Mouse (Mus musculus): ENCODE results near the gene Ush1g. TPM values are rescaled to one million over a fixed set of nuclear protein-coding genes. Genes with fewer than 3 reads are reported as not detected.
A peak's percentile ranks its signal among the peaks of the same experiment; 100 is the strongest.

Gene Ush1g
- total RNA-seq, 1 experiment from 2014 or later, result not detected

DNA sequence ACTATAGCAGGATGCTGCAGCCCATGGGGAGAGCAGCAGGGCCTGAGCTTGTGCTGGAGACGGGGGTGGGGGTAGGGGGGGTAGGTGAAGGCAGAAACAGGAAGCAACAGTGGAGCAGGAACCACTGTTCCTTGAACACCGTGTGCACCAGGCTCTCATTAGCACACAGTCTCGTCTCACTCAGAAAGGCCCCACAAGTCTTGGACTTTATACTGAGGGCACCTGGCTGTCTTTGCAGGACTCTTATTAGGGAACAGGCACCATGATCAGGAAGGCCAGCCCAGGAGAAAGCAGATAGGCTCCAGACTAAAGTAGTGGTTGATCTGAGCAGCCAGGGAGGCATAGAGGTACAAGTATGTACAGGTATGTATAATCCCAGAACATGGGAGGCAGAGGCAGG, 15.5 kb upstream of the Ush1g start:
- no peak for ATAC-seq (replicated peaks; ENCODE audit: insufficient number of reproducible peaks, low FRiP score, low TSS enrichment, poor library complexity, severe bottlenecking)

DNA sequence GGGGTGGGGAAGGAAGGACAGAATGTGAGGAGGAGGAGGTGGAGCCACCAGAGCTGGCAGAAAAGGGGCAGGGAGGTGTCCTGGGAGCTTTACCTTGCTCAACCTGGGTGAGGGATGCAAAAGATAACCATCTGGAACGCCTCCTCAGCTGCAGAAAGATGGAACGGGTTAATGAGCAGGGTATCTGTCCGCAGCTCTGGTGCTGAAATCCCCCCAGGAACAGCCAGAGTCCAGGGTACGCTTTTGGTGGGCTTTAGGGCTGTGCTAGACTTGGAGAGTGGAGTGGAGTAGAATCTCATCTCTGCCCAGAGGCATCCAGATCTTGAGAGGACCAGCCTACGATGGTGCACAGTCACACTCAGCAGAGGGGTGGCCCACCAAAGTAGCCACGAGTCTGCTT, 14.3 kb upstream of the Ush1g start:
- ATAC-seq (replicated peaks; ENCODE audit: insufficient number of reproducible peaks, low FRiP score, low TSS enrichment, poor library complexity, severe bottlenecking), result no peak

DNA sequence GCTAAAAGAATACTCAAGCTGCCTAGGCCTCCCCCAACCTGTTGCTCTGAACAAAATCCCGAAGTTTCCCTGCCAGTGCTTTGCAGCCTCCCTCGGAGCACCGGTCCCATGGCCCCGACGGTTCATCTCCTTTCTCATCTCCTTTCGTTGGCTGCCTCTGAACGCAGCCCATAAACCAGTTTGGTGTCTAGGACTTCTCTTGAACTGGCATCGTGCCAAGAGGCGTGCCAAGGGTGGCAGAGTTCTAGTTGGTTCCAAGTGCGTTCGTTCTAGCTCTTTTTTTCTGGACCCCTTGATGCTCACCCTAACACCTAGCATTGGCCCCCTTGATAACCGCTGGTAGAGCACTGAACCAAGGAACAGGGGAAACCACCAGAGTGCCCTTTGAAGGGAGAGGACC, 13.4 kb upstream of the Ush1g start:
- ATAC-seq (replicated peaks; ENCODE audit: insufficient number of reproducible peaks, low FRiP score, low TSS enrichment, poor library complexity, severe bottlenecking), result no peak

DNA sequence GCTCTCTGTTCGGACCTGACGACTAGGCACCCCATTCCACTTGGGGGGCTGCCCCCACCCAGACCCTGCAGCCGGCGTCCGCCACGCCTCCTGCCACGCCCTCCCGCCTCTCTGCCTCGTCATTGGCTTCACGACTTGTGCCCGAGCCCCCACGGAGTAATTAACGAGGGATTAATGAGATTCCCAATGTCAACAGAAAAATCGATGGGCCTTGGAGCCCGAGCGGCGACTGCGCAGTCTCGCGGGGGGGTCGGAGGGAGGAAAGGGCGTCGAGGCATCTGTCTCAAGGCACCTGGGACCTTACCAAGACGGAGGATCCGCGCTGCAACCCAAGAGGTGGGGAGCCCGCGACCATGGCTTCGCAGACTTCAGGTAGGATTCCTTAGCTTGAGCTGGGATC, 12.7 kb upstream of the Ush1g start, which contains the start of gene Otop3:
TSS of gene Otop3 (plus strand) at position 201 of the 400 bp plus-strand sequence.
- ATAC-seq (replicated peaks; ENCODE audit: insufficient number of reproducible peaks, low FRiP score, low TSS enrichment, poor library complexity, severe bottlenecking), result no peak

DNA sequence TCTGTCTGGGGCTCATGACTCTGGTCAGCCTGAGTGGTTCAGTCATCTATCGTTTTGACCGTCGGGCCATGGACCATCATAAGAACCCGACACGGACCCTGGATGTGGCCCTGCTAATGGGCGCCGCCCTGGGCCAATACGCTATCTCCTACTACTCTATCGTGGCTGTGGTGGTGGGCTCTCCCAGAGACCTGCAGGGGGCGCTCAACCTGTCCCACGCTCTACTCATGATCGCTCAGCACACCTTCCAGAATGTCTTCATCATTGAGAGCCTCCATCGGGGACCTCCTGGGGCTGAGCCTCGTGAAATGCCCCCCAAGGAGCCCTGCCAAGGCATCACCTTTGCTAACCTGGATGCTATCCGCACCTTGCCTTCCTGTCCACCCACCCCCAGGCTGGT, 7.5 kb upstream of the Ush1g start:
- no peak for ATAC-seq (replicated peaks; ENCODE audit: insufficient number of reproducible peaks, low FRiP score, low TSS enrichment, poor library complexity, severe bottlenecking)

DNA sequence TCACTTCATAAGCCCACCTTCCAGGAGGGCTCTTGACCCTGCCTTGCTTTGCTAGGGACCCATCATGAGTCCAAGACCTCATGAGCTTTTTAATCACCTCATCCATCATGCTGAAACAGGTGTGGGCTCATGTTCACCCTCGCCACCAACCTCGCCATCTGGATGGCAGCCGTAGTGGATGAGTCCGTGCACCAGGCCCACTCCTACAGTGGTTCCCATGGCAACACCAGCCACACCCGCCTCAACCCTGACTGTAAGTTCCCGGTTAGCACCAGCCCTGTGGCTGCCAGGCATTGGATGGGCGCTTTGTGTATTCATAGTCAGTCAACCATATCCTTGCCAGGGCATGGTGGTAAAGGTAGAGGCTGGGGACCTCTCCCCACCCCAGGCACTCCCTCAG, 4.9 kb upstream of the Ush1g start:
- ATAC-seq (replicated peaks; ENCODE audit: insufficient number of reproducible peaks, low FRiP score, low TSS enrichment, poor library complexity, severe bottlenecking), result no peak

DNA sequence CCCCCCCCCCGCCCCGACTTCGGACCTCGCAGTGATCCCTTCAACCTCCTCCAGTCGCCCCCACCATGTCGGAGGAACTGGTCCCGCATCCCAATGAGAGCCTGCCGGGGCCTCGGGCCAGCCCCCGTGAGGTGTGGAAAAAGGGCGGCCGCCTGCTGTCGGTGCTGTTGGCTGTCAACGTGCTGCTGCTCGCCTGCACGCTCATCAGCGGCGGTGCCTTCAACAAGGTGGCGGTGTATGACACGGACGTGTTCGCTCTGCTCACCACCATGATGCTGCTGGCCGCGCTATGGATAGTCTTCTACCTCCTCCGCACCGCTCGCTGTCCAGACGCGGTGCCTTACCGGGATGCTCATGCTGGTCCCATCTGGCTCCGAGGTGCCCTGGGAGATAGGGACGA, 1.5 kb upstream of the Ush1g start:
- ATAC-seq (replicated peaks; ENCODE audit: insufficient number of reproducible peaks, low FRiP score, low TSS enrichment, poor library complexity, severe bottlenecking), result no peak

DNA sequence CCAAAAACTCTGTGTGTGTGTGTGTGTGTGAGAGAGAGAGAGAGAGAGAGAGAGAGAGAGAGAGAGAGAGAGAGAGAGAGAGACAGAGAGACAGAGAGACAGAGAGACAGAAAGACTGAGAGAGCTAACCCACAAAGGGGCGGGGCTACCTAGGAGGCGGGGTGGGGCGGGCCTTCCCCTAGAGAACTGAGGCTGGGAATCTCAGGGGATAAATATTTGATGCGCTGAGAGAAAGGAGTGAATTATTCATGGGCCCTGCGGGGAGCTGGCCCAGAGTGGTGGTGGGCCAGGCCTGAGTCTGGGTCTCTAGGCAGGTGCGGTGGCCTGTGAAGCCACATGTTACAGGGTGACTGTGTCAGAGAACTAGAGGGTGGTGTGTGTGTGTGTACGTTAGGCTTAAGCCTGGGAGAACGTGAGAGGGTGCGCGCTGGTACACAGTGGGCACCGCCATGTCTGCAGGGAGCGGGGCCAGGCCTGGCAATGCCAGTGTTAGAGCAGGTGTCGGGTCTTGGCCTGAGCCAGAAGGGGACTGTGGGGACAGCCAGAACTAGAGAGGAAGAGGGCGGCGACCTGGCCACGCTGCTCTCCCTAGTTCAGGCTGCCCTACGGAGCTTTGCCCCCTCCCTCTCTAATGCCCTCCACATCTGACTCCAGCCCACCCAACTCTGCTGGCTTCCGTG, 2.0 kb downstream of the Ush1g start:
- ATAC-seq (replicated peaks; ENCODE audit: insufficient number of reproducible peaks, low FRiP score, low TSS enrichment, poor library complexity, severe bottlenecking), result no peak

DNA sequence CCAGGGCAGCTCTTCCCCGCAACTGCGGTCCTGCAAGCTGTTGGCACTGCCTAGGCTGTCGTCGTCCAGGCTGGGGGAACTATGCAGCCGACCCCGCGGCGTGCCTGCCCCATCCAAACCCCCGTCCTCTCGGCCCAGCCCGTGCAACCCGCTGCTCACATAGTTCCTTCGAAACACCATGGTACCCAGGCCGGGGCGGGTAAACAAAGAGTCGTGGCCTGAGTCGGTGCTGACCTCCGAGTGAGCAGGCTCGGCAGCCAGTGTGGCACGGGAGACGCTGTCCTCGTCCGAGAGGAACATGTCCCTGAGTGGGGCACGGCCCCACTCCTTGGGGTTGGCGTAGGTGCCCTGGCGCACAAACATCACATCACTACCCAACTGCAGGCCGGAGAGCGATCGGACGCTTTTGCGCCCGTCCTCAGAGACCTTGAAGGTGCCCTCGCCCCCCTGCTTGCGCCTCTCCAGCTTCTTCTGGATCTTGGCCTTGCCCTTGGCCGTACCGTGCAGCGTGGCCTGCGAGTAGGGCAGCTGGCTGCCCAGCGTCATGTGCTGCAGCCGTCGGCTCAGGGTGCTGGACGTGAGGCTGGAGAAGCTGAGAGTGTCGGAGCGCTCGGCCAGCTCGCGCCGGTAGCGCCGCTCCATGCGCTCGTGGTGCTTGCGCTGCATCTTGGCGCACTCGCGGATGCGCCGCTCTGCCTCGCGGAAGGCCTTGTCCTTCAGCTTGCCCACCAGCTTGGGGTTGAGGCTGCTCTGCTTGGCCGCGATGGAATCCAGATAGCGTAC, 3.4 kb downstream of the Ush1g start:
- no peak for ATAC-seq (replicated peaks; ENCODE audit: insufficient number of reproducible peaks, low FRiP score, low TSS enrichment, poor library complexity, severe bottlenecking)

DNA sequence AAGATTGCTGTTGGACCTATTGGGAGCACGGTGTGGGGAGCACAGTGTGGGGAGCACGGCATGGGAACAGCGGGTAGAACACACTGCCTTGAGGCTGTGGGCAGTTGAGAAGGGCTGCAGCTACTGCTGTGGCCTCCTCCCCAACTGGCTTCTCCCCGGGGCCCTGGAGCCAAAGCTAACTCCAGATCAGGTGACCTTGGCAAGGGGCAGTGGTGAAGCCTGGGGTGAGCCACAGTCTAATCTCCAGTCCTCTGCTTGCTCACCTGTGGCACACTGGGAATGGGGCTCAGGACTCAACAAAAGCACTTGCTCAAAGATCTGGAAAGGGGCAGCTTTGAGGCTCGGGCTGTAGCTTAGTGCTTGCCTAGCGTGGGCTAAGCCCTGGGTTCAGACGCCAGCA, 4.6 kb downstream of the Ush1g start:
- ATAC-seq (replicated peaks; ENCODE audit: insufficient number of reproducible peaks, low FRiP score, low TSS enrichment, poor library complexity, severe bottlenecking), result no peak

DNA sequence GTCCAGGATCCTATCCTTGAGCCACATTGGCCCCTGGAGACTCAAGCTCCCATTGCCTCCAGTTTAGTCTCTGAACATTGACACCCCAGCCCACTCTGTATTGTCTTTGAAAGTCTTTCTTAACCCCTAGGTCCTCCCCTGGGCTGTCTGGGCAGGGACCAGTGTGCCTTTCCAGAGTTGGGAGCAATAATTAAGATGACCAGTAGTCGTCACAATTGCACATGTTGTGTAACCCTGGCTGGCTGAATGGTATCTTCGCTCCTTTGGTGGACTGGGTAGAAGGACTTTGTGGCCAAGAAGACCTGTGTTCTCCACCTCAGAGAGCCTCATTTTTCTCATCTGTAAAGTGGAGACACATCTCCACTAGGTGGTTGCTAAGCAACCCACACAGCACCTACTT, 7.6 kb downstream of the Ush1g start:
- no peak for ATAC-seq (replicated peaks; ENCODE audit: insufficient number of reproducible peaks, low FRiP score, low TSS enrichment, poor library complexity, severe bottlenecking)

DNA sequence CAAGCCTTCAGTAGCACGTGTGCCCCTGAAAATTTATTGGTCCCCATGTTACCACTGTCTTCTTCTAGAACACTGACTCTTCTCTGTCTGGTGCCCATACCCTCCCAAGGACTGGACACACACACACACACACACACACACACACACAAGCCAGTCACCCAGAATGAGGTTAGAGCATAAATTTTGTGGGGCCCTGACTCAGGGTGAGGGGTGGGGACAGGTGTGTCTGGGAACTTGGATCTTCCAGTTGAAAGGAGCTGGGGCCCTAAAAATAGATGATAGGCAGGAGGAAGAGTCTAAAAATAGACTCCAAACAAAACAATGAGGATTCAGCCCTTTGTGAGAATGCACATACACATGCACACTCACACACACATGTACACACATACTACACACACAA, 13.1 kb downstream of the Ush1g start:
- ATAC-seq (replicated peaks; ENCODE audit: insufficient number of reproducible peaks, low FRiP score, low TSS enrichment, poor library complexity, severe bottlenecking), result no peak

DNA sequence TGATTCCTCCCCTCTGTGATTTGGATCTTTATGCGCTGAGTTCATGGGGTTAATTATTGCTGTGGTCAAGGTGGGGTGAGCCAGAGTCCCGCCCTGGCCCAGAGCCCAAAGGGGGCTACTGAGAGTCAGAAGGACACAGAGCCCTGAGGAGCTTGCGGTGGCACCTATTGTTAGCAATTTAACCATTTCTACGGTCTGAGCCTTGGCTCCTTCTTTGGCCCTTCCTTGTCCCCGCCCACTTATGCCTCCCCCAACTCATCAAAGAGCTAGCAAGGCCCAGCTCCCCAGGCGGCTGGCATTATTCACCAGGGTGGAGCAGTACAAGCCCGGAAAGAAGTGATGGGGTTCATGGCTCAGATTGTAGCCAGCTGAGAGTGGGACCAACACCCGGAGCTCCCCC, 15.0 kb downstream of the Ush1g start, which contains the start of gene Otop2:
TSS of gene Otop2 (plus strand) at position 301 of the 400 bp plus-strand sequence.
- no peak for ATAC-seq (replicated peaks; ENCODE audit: insufficient number of reproducible peaks, low FRiP score, low TSS enrichment, poor library complexity, severe bottlenecking)

DNA sequence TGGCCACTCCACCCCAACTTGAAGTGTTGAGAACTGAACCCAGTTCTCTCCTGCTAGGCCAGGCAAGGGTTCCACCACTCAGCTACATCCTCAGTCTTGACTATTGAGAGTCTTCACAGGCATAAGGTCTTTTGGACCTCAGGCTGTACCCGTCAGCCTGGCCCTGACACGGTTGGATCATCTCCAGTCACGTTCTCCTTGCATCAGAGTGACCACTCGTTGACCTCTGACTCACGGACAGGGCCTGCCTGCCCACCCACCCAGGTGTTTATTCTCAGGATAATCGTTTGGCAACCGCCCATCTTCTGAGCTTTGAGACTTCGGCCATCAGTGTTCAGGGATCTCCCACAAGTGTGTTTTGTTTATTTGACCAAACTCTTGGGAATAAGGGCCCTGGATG, 18.7 kb downstream of the Ush1g start:
- no peak for ATAC-seq (replicated peaks; ENCODE audit: insufficient number of reproducible peaks, low FRiP score, low TSS enrichment, poor library complexity, severe bottlenecking)

DNA sequence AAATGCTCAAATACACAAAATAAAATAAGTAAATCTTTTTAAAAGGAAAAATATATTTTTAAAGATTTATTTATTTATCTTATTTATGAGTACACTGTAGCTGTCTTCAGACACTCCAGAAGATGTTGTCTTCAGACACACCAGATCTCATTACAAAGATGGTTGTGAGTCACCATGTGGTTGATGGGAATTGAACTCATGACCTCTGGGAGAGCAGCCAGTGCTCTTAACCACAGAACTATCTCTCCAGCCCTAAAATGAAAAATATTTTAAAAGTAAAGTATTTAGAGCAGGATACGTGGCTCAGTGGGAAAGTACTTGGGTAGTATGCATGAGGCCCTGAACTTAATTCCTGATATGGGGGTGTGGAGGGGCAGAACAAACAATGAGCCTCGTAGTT, 20.5 kb downstream of the Ush1g start:
- ATAC-seq (replicated peaks; ENCODE audit: insufficient number of reproducible peaks, low FRiP score, low TSS enrichment, poor library complexity, severe bottlenecking), result no peak

DNA sequence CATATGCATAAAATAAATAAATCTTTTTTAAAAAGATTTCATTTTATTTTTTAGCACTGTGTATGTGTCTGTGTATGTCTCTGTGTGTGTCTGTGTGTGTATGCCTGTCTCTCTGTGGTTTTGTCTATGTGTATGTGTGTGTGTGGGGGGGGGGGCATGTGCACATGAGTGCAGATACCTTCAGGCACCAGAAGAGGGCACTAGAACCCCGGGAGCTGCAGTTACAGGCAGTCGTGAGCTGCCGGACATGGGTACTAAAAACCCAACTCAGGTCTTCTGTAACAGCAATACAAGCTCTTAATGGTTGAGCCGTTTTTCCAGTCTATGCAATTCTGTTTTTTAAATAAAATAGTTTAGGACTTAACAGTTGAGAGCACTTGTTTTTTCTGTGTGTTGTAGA, 21.1 kb downstream of the Ush1g start:
- ATAC-seq (replicated peaks; ENCODE audit: insufficient number of reproducible peaks, low FRiP score, low TSS enrichment, poor library complexity, severe bottlenecking), result no peak

DNA sequence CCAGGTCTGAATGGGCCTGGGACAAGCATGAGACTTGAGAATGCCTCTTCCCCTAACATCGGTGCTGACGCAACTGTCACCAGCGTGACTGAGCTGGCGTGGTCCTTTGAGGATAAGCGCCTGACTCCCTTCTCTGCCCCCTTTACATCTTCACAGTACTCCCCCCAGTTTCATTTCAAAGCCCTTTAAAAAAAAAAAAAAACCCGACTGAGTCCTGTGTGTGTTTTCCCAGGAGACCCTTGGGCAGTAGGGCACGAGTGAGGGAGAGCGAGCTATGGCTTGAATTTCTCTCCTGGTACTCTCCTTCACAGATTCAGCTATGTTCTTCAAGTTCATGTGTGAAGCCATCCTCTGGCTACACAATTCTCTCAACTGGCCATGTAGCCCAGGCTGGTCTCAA, 23.7 kb downstream of the Ush1g start:
- no peak for ATAC-seq (replicated peaks; ENCODE audit: insufficient number of reproducible peaks, low FRiP score, low TSS enrichment, poor library complexity, severe bottlenecking)

DNA sequence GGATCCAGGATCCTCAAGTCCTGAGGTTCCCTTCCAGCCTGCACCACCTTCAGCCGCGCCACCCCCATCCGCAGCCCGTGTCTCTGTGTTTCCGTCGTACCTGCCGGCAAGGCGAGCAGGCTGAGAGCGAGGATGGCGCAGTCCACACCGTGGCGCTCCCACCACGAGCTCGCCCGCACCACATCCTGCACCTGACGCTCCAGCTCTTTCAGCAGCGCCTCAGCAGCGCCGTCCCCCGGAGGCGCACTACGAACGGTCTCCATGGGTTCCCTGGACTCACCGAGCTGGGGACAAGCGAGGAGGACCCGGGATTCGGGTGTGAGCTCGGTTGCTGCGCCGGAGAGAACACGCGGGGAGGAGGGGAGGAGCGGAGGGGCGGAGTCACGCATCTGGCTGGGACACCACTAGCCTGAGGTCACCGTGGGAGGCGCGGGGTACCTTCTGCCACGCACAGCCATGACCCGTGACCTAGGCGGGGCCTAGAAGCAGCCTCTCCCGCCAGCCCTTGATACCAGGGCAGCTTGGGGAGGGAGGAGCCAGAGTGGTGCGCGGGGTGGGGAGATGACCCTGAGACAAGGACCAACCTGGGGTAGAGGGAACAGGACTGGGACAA, 24.5 kb downstream of the Ush1g start, which contains the start of gene Fads6:
TSS of gene Fads6 (minus strand) at position 450 of the 613 bp plus-strand sequence.
- peak; percentile 38 for ATAC-seq (replicated peaks; ENCODE audit: insufficient number of reproducible peaks, low FRiP score, low TSS enrichment, poor library complexity, severe bottlenecking)

DNA sequence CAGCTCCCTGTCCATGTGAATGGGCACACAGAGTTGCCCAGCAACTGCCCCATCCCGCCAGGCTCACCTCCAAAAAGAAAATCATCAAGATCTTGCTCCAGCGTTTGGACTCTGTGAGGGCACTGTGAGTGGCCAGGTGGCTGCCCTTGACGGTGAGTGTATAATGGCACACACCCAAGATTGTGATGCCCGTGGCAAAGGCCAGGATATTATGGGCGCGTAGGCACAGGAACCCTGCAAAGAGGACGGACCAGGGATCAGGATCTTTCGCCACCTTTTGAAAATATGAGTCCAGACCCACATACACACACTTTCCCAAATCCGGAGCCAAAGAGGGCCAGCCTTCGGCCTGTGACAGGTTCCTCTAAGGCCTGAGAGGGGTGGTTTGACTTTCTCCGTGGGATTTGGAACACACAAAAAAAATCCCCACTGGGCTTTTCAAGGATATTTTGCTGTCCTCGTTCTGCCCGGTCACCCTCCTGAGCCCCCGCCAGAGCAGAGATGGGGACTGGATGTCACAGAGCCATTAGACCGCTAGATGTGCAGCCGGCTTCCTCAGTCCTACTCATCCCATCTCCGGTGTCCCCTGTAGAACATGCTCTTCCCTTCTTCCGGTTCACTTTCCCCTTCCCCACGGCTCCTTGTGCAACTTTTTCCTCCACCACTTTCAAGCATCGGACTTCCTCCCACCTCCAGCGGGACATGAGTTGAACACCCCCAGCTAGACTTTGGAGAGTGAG, 25.2 kb downstream of the Ush1g start:
- ATAC-seq (replicated peaks; ENCODE audit: insufficient number of reproducible peaks, low FRiP score, low TSS enrichment, poor library complexity, severe bottlenecking), result no peak

Measured in monocyte, adult 5-6 weeks (primary cell).